Mouse (Mus musculus) cortical plate, adult 2 months (tissue): ENCODE measurements around the gene Sorbs1. TPM values are rescaled to one million over a fixed set of nuclear protein-coding genes. Genes with fewer than 3 reads are reported as not detected.

Source experiments
- H3K27ac ChIP-seq: fragments of 200-500 bp; 2 replicates; pipeline ENCODE4 v1.5.1; 2012; ENCODE audit warnings: low read length, control low read depth, inconsistent platforms; ENCODE audit not compliant: insufficient read depth
- H3K4me1 ChIP-seq: fragments of 200-500 bp; 2 replicates; pipeline ENCODE4 v1.6.1; 2011; ENCODE audit warnings: low read length; ENCODE audit not compliant: control insufficient read depth, insufficient read depth
- H3K4me3 ChIP-seq: fragments of 200-500 bp; 2 replicates; pipeline ENCODE4 v1.5.1; 2011; ENCODE audit warnings: mild to moderate bottlenecking, low read length, control low read depth; ENCODE audit not compliant: insufficient read depth
- CTCF ChIP-seq: fragments of 200-500 bp; IDR thresholded peaks from 2 replicates; pipeline ENCODE4 v1.5.1; 2011; ENCODE audit warnings: mild to moderate bottlenecking, control low read depth, low read length; ENCODE audit not compliant: insufficient read depth; ENCODE audit errors: extremely low read depth
- POLR2A ChIP-seq: fragments of 200-500 bp; IDR thresholded peaks from 2 replicates; pipeline ENCODE4 v1.6.1; 2011; ENCODE audit warnings: mild to moderate bottlenecking, low read length, control low read depth; ENCODE audit not compliant: insufficient read depth; ENCODE audit errors: extremely low read depth
- polyA plus RNA-seq: library from polyadenylated mRNA; depleted of rRNA; stranded (reverse); fragments of >200 nt; gene quantifications from 2 replicates; pipeline ENCODE4 v1.2.3, GENCODE M21; 2012

The Sorbs1 gene
- polyA plus RNA-seq, 1 experiment = 81.5 TPM

DNA sequence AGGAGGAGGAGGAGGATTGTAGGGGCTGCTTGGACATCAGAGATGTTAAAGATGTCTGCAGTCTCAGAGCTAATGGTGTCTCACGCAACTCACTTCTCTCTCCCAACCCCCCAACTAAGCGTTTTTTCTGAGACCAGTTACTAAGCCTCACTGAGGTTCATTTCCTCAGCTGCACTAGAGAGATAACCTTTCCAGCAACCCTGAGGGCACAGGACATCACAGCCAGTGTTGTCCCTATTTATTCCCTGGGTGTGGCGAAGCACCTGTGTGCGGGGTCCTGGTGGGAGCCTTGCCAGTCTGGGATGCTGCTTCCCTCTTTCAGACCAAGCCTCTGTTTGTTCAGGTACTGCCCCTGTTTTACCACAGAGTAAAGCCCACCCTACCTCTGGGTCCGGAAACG, 23.9 kb downstream of the Sorbs1 start:
- TF ChIP-seq CTCF = no peak
- no peak for TF ChIP-seq POLR2A
- Histone ChIP-seq H3K4me3 (no peak overlapping the region), H3K4me1 (peaks cover 21% of the 10 kb centered on the region), H3K27ac (no peak overlapping the region)

GRCm38 (mm10) chr19:40488853-40489454, 24.6 kb downstream of the Sorbs1 start:
- Histone ChIP-seq H3K4me1 (peaks cover 21% of the 10 kb centered on the region), H3K27ac (no peak overlapping the region), H3K4me3 (no peak overlapping the region)
- no peak for TF ChIP-seq CTCF
- no peak for TF ChIP-seq POLR2A

DNA sequence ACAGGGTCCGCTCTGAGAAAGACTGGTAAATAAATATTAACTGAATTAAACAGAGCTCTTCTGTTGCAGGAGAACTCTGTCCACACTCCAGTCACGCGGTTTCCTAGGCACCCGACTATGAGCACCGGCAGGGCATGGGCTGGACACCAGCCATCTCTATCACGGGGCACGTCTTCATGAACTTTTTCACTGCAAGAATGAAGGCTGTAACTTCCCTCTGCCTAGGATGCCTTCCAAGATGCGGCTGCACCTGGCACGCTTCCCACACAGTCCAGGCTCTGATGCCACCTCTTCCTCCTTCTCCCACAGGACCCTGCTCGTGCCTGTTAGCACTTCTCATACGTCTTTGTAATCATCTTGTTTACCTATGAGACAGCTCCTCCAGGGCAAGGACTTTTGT, 26.0 kb downstream of the Sorbs1 start:
- Histone ChIP-seq H3K27ac (no peak overlapping the region), H3K4me1 (peaks cover 16% of the 10 kb centered on the region), H3K4me3 (no peak overlapping the region)
- TF ChIP-seq POLR2A (no peak), CTCF (no peak)

DNA sequence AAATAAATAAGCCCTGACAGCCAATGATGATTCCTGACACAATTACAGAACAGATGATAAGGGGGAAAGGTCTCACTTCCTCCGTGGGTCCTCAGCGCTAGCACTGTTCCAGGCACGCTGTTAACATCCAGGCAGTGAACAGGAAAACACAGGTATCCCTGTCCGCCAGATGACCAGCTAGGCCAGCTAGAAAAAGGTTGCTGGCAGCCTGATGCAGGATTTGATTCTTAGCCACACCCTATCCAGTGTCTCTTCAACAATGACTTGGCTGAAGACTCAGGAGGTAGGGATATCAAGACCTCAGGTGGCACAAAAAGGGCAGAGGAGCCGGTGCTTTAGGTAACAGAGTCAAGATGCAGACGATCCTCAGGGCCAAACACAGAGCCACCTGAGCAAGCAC, 32.5 kb downstream of the Sorbs1 start:
- TF ChIP-seq POLR2A (no peak), CTCF (no peak)
- H3K27ac ChIP-seq = no peak overlapping the region
- peaks cover 8% of the 10 kb centered on the region for H3K4me1 ChIP-seq
- H3K4me3 ChIP-seq = no peak overlapping the region

- no peak overlapping the region for H3K4me3 ChIP-seq
- TF ChIP-seq POLR2A = no peak
- no peak for TF ChIP-seq CTCF
- peaks cover 10% of the 10 kb centered on the region for H3K4me1 ChIP-seq
- H3K27ac ChIP-seq = peak overlapping the region; percentile 57
Measured at GRCm38 (mm10) chr19:40478161-40478575, 35.4 kb downstream of the Sorbs1 start.

DNA sequence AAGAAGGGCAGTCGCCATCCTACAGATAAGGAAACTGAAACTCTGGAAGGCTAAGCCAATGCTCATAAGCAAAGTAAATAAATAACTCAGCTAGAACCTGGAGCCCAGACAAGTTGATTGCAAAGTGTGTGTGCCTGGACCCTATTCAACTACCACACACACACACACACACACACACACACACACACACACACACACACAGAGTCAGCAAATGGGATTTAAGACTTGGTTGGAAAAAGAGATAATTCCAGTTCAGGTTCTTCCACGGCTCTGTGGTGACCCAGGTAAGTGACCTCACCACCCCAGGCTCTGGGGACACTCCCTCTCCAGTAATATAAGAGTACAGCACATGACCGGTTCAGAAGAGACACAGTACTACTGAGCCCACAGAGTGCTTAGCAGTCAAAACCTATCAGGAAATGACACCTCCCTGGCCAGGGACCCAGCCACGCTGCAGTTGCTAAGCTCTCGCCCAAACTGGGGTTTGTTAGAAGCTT, 36.1 kb downstream of the Sorbs1 start:
- no peak for TF ChIP-seq CTCF
- TF ChIP-seq POLR2A = no peak
- H3K4me3 ChIP-seq = no peak overlapping the region
- peaks cover 12% of the 10 kb centered on the region for H3K4me1 ChIP-seq
- H3K27ac ChIP-seq = peak overlapping the region; percentile 57; the same call in 1 of the 2 replicates

DNA sequence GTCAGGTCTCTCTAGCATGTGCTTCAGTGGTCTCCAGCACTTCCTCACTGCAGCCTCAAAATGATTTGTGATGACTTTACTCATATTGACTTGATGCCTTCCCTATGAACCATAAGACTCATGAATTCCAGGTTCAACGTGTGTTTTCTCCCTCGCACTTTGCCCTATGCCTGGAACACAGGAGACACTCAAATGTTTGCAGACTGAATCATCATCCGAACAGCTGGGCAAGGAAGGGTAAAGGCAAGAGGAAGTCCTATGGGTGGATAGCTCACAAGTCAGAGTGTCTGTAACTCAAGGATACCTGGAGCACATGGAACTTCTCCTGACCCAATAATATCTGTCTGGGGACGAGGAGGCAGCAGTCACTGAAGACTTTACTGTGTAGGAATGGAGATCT, 37.1 kb downstream of the Sorbs1 start:
- Histone ChIP-seq H3K4me1 (peaks cover 15% of the 10 kb centered on the region), H3K27ac (no peak overlapping the region), H3K4me3 (no peak overlapping the region)
- no peak for TF ChIP-seq CTCF
- no peak for TF ChIP-seq POLR2A

DNA sequence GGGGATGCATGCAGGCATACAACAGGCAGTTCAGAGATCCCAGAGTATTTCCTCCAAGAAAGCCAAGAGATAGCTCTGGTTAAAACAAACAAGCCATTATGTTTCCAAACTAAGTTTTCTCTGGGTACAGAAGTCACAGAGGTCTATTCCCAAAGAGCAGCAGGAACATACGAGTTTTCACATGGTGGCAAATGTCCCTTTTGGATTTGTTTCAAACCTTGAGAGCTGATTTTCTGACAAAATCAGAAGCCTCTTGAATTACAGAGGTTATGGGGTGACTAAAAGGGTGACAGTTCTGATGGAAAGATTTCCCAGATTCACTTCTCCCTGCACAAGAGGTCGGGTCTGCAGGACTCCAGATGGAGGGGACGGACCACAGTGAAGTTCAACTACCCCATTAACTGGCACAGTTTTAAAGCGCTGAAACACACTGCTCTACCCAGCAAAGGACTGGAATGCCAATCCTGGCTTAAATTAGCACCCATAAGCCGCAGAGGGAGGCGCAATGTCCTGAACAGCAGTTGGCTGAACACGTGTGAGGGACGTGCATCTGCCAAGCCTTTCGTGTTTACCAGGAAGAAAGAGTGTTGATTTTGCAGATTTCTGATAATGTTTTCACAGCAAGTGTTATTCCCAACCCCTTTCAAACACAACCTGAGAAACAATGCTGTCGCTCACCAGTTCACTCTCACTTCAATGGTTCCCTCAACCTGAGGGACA, 41.9 kb downstream of the Sorbs1 start:
- Histone ChIP-seq H3K4me3 (no peak overlapping the region), H3K27ac (0 out of 2 replicates have a peak overlapping the region, but pooled peaks have one; percentile 9), H3K4me1 (peaks cover 15% of the 10 kb centered on the region)
- TF ChIP-seq POLR2A = no peak
- no peak for TF ChIP-seq CTCF

DNA sequence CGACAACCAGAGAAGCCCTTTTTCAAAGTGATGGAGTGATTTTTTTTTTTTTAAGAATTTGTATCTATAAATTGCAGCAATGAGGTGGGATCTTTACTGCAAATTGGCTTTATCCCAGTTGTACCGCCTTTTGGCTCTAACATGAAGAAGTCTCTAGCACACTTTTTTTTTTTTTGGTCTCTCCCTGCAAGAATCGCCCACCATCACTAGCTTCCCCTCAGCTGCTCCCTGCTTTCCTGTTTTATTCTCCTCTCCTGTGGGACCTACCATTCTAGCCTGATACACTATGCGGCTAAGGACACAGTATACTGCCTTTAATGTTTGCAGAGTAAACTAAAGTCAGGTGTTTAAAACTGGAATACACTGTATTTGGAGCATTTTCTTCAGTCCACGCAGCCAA, 43.8 kb downstream of the Sorbs1 start:
- H3K4me1 ChIP-seq = peaks cover 19% of the 10 kb centered on the region

GRCm38 (mm10) chr19:40468308-40468707, 45.3 kb downstream of the Sorbs1 start:
- H3K4me3 ChIP-seq = no peak overlapping the region
- H3K27ac ChIP-seq = no peak overlapping the region
- TF ChIP-seq CTCF (no peak), POLR2A (no peak)
- peaks cover 20% of the 10 kb centered on the region for H3K4me1 ChIP-seq

More for the DNA sequence above, 43.8 kb downstream of the Sorbs1 start:
- TF ChIP-seq CTCF = no peak
- no peak for TF ChIP-seq POLR2A
- H3K27ac ChIP-seq = no peak overlapping the region
- H3K4me3 ChIP-seq = no peak overlapping the region
